Mouse (Mus musculus) MEL (cell line): ENCODE data around the gene Slc26a10.

Experiments
- CTCF ChIP-seq, 3 experiments: IDR thresholded peaks in 2 of 3; conservative IDR thresholded peaks in 1 of 3; 2 replicates each; pipeline ENCODE4 v1.5.1; 2011 to 2012; ENCODE audit warnings: low read length in 3 of 3, low read depth in 2 of 3, mild to moderate bottlenecking in 2 of 3, improper control_type of control experiment in 1 of 3, inconsistent platforms in 1 of 3, mixed read lengths in 1 of 3, moderate library complexity in 1 of 3; ENCODE audit not compliant: control insufficient read depth in 1 of 3, insufficient read depth in 1 of 3, poor library complexity in 1 of 3, severe bottlenecking in 1 of 3
- HCFC1 ChIP-seq: IDR thresholded peaks from 2 replicates; pipeline ENCODE4 v1.6.1; 2012; ENCODE audit warnings: low read depth, mild to moderate bottlenecking, inconsistent platforms, low read length, improper control_type of control experiment, moderate library complexity
- MAX ChIP-seq: IDR thresholded peaks from 2 replicates; pipeline ENCODE4 v1.6.1; 2011; ENCODE audit warnings: low read length, improper control_type of control experiment
- POLR2A ChIP-seq, 2 experiments: IDR thresholded peaks; 2 replicates each; pipeline ENCODE4 v1.6.1; 2011 to 2012; ENCODE audit warnings: low read length in 2 of 2, mild to moderate bottlenecking in 2 of 2, control low read depth in 1 of 2, improper control_type of control experiment in 1 of 2, low read depth in 1 of 2, moderate library complexity in 1 of 2; ENCODE audit not compliant: control insufficient read depth in 1 of 2, insufficient read depth in 1 of 2, poor library complexity in 1 of 2
- RCOR1 ChIP-seq: IDR thresholded peaks from 2 replicates; pipeline ENCODE4 v1.6.1; 2012; ENCODE audit warnings: low read depth, mild to moderate bottlenecking, inconsistent platforms, low read length, improper control_type of control experiment
- TCF12 ChIP-seq: IDR thresholded peaks from 2 replicates; pipeline ENCODE4 v1.6.1; 2014; ENCODE audit warnings: low read depth, mild to moderate bottlenecking, inconsistent platforms, low read length, improper control_type of control experiment, moderate library complexity
- USF2 ChIP-seq, 2 experiments: IDR thresholded peaks; 2 replicates each; pipeline ENCODE4 v1.6.1; 2011 to 2012; ENCODE audit warnings: improper control_type of control experiment in 2 of 2, low read length in 2 of 2, borderline replicate concordance in 1 of 2, inconsistent platforms in 1 of 2, low read depth in 1 of 2, mild to moderate bottlenecking in 1 of 2; ENCODE audit not compliant: insufficient read depth in 1 of 2

GRCm38 (mm10) chr10:127227163-127227562 is 46.7 kb upstream of the Slc26a10 start:
- TF ChIP-seq RCOR1: no peak
- no peak for TF ChIP-seq CTCF (IDR thresholded peaks at IDR 0.05 in 2 of 3, conservative IDR thresholded peaks at IDR 0.05 in 1 of 3; ENCODE audit: control insufficient read depth in 1 of 3, insufficient read depth in 1 of 3, low read depth in 2 of 3, low read length in 3 of 3, poor library complexity in 1 of 3, severe bottlenecking in 1 of 3)
- TF ChIP-seq MAX: no peak
- TF ChIP-seq HCFC1: no peak
- TF ChIP-seq USF2 (IDR thresholded peaks at IDR 0.05; ENCODE audit: borderline replicate concordance in 1 of 2, insufficient read depth in 1 of 2, low read depth in 1 of 2, low read length in 2 of 2): no peak
- TF ChIP-seq TCF12: no peak
- TF ChIP-seq POLR2A (IDR thresholded peaks at IDR 0.05; ENCODE audit: control insufficient read depth in 1 of 2, insufficient read depth in 1 of 2, low read depth in 1 of 2, low read length in 2 of 2, poor library complexity in 1 of 2): no peak
